Mouse (Mus musculus): ENCODE data around the gene Gpr83.
"Not testable (repeated sequence)": the region's sequence is repeated elsewhere in the genome, so short reads cannot be mapped to it uniquely, and the experiment has no call there.

Gpr83 gene

DNA sequence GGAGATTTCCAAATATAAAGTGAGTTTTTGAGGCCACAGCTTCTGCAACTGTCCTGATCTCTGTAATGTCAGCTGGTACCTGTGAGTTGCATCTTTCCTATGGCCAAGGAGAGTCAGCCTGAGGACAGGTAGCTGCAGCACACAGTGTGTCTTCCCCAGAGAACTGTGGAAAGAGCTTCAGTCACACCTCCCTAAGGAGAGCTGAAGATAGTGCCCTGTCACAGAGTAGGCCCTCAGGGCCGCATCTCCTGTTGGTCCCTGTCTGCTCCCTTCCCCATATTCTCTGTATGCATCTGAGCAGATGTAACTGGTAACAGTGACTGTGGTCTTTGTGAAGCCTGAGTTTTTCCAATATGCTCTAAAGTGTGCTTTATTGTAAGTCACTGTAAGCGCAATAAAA, 10.4 kb downstream of the Gpr83 start:
- no peak for DNase-seq

GRCm38 (mm10) chr9:14870802-14871201, 10.8 kb downstream of the Gpr83 start:
- no peak for DNase-seq

- no peak for DNase-seq
Measured at GRCm38 (mm10) chr9:14871536-14871935, 11.5 kb downstream of the Gpr83 start.

- no peak for DNase-seq
Measured at GRCm38 (mm10) chr9:14872181-14872930, 12.3 kb downstream of the Gpr83 start.

GRCm38 (mm10) chr9:14875743-14876507, 15.9 kb downstream of the Gpr83 start:
- DNase-seq: no peak

GRCm38 (mm10) chr9:14876566-14876965, 16.6 kb downstream of the Gpr83 start:
- not testable (repeated sequence) for DNase-seq

DNA sequence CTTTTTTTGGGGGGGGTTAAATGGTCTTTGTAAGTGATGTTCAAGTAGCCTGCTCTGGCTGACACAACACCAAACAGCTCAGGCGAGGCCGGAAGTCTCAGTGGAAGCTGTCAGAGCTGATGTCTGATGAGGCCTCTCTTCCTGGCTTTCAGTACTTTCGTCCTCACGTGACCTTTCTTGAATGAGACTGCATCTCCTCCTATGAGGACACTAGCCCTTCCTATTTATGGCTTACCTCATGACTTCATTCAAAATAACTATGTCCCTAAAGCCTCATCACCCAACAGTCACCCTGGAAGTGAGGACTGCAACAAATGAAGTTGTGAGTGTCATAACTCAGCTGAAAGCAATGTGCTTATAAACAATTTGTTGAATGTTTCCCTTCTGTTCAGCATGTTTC, 24.6 kb downstream of the Gpr83 start:
- peak; percentile 15 for DNase-seq

GRCm38 (mm10) chr9:14885151-14885550, 25.1 kb downstream of the Gpr83 start:
- no peak for DNase-seq

GRCm38 (mm10) chr9:14885954-14886353, 25.9 kb downstream of the Gpr83 start:
- DNase-seq: no peak

GRCm38 (mm10) chr9:14887787-14888382, 27.9 kb downstream of the Gpr83 start:
- no peak for DNase-seq

DNA sequence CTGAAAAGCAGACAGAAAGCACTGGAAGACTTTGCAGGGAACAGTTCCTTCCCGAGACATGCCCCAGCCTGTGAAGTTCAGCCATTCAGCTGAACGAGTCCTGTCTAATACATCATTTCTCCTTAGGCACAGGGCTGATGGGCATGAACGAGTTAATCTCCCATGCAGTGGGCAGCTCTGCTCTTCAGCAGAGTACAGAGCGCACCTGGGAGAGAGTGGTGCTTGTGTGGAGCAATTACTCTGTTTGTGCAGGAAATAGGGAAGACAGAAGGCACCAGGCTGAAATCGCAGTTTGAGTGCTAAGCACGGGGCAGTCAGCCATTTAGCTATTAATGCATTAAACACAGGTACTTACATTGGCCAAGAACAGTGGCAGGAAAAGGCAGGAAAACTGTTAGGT, 28.7 kb downstream of the Gpr83 start:
- DNase-seq: no peak

GRCm38 (mm10) chr9:14890699-14891098, 30.7 kb downstream of the Gpr83 start:
- no peak for DNase-seq

GRCm38 (mm10) chr9:14891891-14892290, 31.9 kb downstream of the Gpr83 start:
- no peak for DNase-seq

- DNase-seq: no peak
Measured at GRCm38 (mm10) chr9:14893388-14893787, 33.4 kb downstream of the Gpr83 start.

- no peak for DNase-seq
Measured at GRCm38 (mm10) chr9:14894628-14895027, 34.6 kb downstream of the Gpr83 start.

- DNase-seq: peak; percentile 31
Measured at GRCm38 (mm10) chr9:14895237-14895835, 35.3 kb downstream of the Gpr83 start.

- DNase-seq: no peak
Measured at GRCm38 (mm10) chr9:14897102-14897501, 37.1 kb downstream of the Gpr83 start.

DNA sequence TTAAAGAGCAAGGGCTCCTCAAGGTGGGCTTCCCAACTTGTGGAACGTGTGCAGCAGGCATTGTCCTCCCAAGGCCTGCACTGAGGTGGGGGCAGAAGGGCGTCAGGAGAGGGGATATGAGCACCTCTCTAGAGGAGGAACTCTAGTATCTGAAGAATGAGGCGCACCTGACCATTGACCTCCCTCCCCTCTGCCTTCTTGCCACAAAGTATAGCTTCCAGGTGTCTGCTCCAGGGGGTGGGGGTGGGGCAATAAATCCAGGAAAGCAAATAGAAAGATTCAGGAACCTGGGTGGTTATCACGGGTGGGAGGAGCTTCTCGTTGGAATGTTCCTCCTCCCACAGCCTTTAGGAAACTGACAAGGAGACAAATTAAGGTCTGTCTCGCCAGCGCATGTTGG, 41.7 kb downstream of the Gpr83 start:
- no peak for DNase-seq

- no peak for DNase-seq
Measured at GRCm38 (mm10) chr9:14902416-14902815, 42.4 kb downstream of the Gpr83 start.

GRCm38 (mm10) chr9:14903006-14903405, 43.0 kb downstream of the Gpr83 start:
- DNase-seq: no peak

DNA sequence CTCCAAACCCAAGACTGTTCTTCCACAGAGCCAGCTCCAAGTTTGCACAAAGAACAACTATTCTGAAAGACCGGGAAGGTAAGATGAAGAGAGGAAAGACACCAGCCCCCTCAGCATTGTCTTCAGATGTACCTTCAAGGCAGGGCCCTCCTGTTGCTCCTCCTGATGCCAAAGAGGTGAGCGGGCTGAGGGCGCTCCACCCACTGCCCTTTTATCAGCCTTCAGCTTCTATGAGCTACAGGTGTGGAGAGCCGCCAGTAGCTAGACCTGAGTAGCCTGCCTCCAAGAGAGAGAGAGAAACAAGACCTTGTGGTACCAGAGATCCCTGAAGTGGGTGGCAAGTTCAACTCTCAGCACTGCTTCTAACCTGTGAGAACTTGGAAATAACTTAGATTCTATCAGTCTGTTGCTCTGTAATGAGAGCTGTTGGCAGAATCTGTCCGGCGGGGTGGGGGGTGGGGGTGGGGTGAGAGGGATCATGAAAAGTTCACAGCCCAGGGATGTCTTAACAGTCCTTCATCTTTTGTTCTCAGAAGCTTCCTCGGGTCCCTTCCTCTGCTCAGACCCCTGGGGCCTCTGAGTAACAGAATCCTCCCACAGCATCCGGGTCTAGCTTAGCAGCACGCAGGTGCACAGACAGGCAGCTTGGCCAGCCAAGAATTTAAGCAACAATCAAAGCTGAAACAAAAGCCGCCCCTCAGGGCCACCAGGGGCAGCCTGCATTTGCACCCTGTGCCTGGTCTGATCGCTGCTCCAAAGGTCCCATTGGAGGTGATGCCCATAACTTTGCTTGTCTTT, 43.8 kb downstream of the Gpr83 start, which contains the start of gene Izumo1r:
Gene Izumo1r (minus strand): TSS at position 369 of the 798 bp plus-strand sequence.
- DNase-seq: no peak

DNA sequence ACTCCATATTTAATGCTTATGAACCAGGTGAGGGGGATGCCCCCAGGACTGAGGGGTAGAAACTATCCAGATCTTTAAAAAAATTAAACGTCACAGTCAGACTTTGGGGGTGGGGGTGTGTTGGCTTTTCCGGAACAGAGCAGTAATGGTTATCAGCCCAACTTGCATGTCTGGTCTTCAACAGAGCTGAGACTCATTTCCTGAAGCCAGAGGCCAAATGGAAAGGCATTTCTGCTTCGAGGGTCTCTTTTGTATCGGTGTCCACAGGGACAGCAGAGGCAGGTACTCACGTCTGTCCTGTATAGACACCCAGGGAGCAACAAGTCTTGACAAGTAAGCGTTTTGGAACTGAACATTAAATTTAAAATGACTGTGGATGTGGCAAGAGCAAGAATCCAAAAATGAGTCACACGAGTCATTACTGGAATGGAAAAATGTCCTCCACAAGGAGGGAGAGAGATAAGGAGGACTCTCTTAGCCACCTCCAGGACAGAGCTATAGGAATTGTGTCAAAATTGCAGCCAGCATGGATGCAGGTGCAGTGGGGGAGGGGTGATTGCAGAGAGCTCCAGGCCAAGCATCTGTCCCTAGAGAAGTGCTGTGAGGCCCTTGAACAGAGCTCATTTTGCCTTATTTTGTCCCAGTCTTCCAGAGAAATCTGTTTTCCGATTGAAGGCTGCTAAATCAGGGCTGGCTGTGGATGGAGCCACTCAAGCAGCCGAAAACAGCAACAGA, 44.9 kb downstream of the Gpr83 start:
- no peak for DNase-seq
